Mouse (Mus musculus) stomach, embryonic 15.5 days (tissue): ENCODE results near the gene Ldlrad3. TPM values are rescaled to one million over a fixed set of nuclear protein-coding genes. Genes with fewer than 3 reads are reported as not detected.

Source experiments
- ATAC-seq: fragments of 200-750 bp; cut with Nextera tagmentation; 2 replicates; pipeline ENCODE4 v1.8.0; 2017; ENCODE audit warnings: low read depth, moderate number of reproducible peaks, moderate TSS enrichment; ENCODE audit not compliant: insufficient read depth, low FRiP score
- H3K27ac ChIP-seq: fragments of 300-500 bp; sonication (generic); 2 replicates; pipeline ENCODE4 v1.5.1; 2015; ENCODE audit warnings: mild to moderate bottlenecking, inconsistent platforms
- H3K27me3 ChIP-seq: fragments of 300-500 bp; sonication (generic); replicated peaks from 2 replicates; pipeline ENCODE4 v1.6.1; 2015; ENCODE audit warnings: inconsistent platforms
- H3K36me3 ChIP-seq: fragments of 300-500 bp; sonication (generic); 2 replicates; pipeline ENCODE4 v1.6.1; 2015; ENCODE audit warnings: inconsistent platforms
- H3K4me1 ChIP-seq: fragments of 300-500 bp; sonication (generic); 2 replicates; pipeline ENCODE4 v1.6.1; 2015; ENCODE audit warnings: inconsistent platforms
- H3K4me2 ChIP-seq: fragments of 300-500 bp; sonication (generic); 2 replicates; pipeline ENCODE4 v1.6.1; 2015; ENCODE audit warnings: mild to moderate bottlenecking, inconsistent platforms
- H3K4me3 ChIP-seq: fragments of 300-500 bp; sonication (generic); replicated peaks from 2 replicates; pipeline ENCODE4 v1.5.1; 2015; ENCODE audit warnings: inconsistent platforms
- H3K9ac ChIP-seq: fragments of 300-500 bp; sonication (generic); 2 replicates; pipeline ENCODE4 v1.6.1; 2015; ENCODE audit warnings: inconsistent platforms
- H3K9me3 ChIP-seq: fragments of 300-500 bp; sonication (generic); 2 replicates; pipeline ENCODE4 v1.6.1; 2016; ENCODE audit warnings: inconsistent platforms
- WGBS: fragments of 180-500 bp; shearing (Covaris S2); methylation state at CpG from one replicate; pipeline ENCODE4 v1.1.7; 2015; 5-methylcytosine and 5-hydroxymethylcytosine counted together
- polyA plus RNA-seq: library from polyadenylated mRNA; unstranded; fragments of >200 nt; fragmentation: Nextera tagmentation; extraction: Ambion mirVana; gene quantifications from 2 replicates; pipeline ENCODE4 v1.2.1, GENCODE M21; 2015

Ldlrad3 gene
- polyA plus RNA-seq, 1 experiment from 2014 or later = 39.1 TPM

- Histone ChIP-seq H3K27me3 (no peaks in the 10 kb centered on the region), H3K4me3 (no peak overlapping the region), H3K27ac (no peak overlapping the region), H3K36me3 (no peaks in the 10 kb centered on the region), H3K4me1 (peaks cover 30% of the 10 kb centered on the region), H3K9ac (no peak overlapping the region), H3K9me3 (no peaks in the 10 kb centered on the region), H3K4me2 (no peak overlapping the region)
- no peak; the same call in 1 of the 2 replicates for ATAC-seq
- WGBS = 40% methylated on average over 11 of the region's 11 CpGs
Observed at GRCm38 (mm10) chr2:101998911-101999572, 187.1 kb downstream of the Ldlrad3 start.

- Histone ChIP-seq H3K4me1 (peaks cover 10% of the 10 kb centered on the region; the same call in 1 of the 2 replicates), H3K9ac (no peak overlapping the region), H3K27ac (no peak overlapping the region), H3K36me3 (no peaks in the 10 kb centered on the region), H3K27me3 (no peaks in the 10 kb centered on the region), H3K4me2 (no peak overlapping the region), H3K9me3 (no peaks in the 10 kb centered on the region), H3K4me3 (no peak overlapping the region)
- 74% methylated on average over 11 of the region's 11 CpGs for WGBS
- ATAC-seq = no peak
Observed at GRCm38 (mm10) chr2:101997013-101997412, 189.2 kb downstream of the Ldlrad3 start.

- no peaks in the 10 kb centered on the region for H3K9me3 ChIP-seq
- no peaks in the 10 kb centered on the region for H3K36me3 ChIP-seq
- H3K4me1 ChIP-seq = 0 out of 2 replicates have a peak, but pooled peaks cover 3% of the 10 kb centered on the region
- no peak overlapping the region for H3K4me2 ChIP-seq
- WGBS = 76% methylated on average over 9 of the region's 9 CpGs
- H3K27me3 ChIP-seq = no peaks in the 10 kb centered on the region
- H3K4me3 ChIP-seq = no peak overlapping the region
- no peak overlapping the region for H3K9ac ChIP-seq
- ATAC-seq = no peak
- no peak overlapping the region for H3K27ac ChIP-seq
Observed at GRCm38 (mm10) chr2:101992574-101993310, 193.4 kb downstream of the Ldlrad3 start.

GRCm38 (mm10) chr2:101991726-101992125 lies 194.5 kb downstream of the Ldlrad3 start:
- H3K9me3 ChIP-seq = no peaks in the 10 kb centered on the region
- no peaks in the 10 kb centered on the region for H3K27me3 ChIP-seq
- WGBS = 75% methylated on average over 2 of the region's 2 CpGs
- no peaks in the 10 kb centered on the region for H3K4me1 ChIP-seq
- H3K9ac ChIP-seq = no peak overlapping the region
- ATAC-seq = no peak
- no peak overlapping the region for H3K4me2 ChIP-seq
- H3K27ac ChIP-seq = no peak overlapping the region
- no peaks in the 10 kb centered on the region for H3K36me3 ChIP-seq
- no peak overlapping the region for H3K4me3 ChIP-seq

GRCm38 (mm10) chr2:101986344-101987087 lies 199.7 kb downstream of the Ldlrad3 start:
- Histone ChIP-seq H3K4me3 (no peak overlapping the region), H3K4me2 (no peak overlapping the region), H3K36me3 (no peaks in the 10 kb centered on the region), H3K9ac (no peak overlapping the region), H3K27me3 (no peaks in the 10 kb centered on the region), H3K9me3 (no peaks in the 10 kb centered on the region), H3K4me1 (no peaks in the 10 kb centered on the region), H3K27ac (no peak overlapping the region)
- no peak for ATAC-seq
- WGBS = 66% methylated on average over 3 of the region's 3 CpGs

- no peak overlapping the region for H3K4me2 ChIP-seq
- WGBS = 82% methylated on average over 9 of the region's 9 CpGs
- no peak overlapping the region for H3K27ac ChIP-seq
- H3K9ac ChIP-seq = no peak overlapping the region
- peaks cover 6% of the 10 kb centered on the region for H3K4me1 ChIP-seq
- no peak for ATAC-seq
- no peaks in the 10 kb centered on the region for H3K36me3 ChIP-seq
- no peaks in the 10 kb centered on the region for H3K9me3 ChIP-seq
- H3K27me3 ChIP-seq = no peaks in the 10 kb centered on the region
- H3K4me3 ChIP-seq = no peak overlapping the region
Observed at GRCm38 (mm10) chr2:101983853-101984543, 202.2 kb downstream of the Ldlrad3 start.

- no peak overlapping the region for H3K9ac ChIP-seq
- no peak for ATAC-seq
- H3K4me1 ChIP-seq = peaks cover 11% of the 10 kb centered on the region
- H3K9me3 ChIP-seq = no peaks in the 10 kb centered on the region
- H3K4me3 ChIP-seq = no peak overlapping the region
- 48% methylated on average over 15 of the region's 15 CpGs for WGBS
- H3K4me2 ChIP-seq = no peak overlapping the region
- no peaks in the 10 kb centered on the region for H3K27me3 ChIP-seq
- H3K36me3 ChIP-seq = no peaks in the 10 kb centered on the region
- no peak overlapping the region for H3K27ac ChIP-seq
Observed at GRCm38 (mm10) chr2:101983082-101983852, 202.9 kb downstream of the Ldlrad3 start.

GRCm38 (mm10) chr2:101981964-101982498 lies 204.2 kb downstream of the Ldlrad3 start:
- H3K36me3 ChIP-seq = no peaks in the 10 kb centered on the region
- 84% methylated on average over 6 of the region's 6 CpGs for WGBS
- H3K4me1 ChIP-seq = peaks cover 11% of the 10 kb centered on the region
- H3K27me3 ChIP-seq = no peaks in the 10 kb centered on the region
- H3K9ac ChIP-seq = no peak overlapping the region
- H3K4me2 ChIP-seq = no peak overlapping the region
- H3K4me3 ChIP-seq = no peak overlapping the region
- no peak for ATAC-seq
- H3K27ac ChIP-seq = no peak overlapping the region
- no peaks in the 10 kb centered on the region for H3K9me3 ChIP-seq

- no peaks in the 10 kb centered on the region for H3K9me3 ChIP-seq
- no peak overlapping the region for H3K27ac ChIP-seq
- ATAC-seq = no peak
- no peaks in the 10 kb centered on the region for H3K36me3 ChIP-seq
- WGBS = 83% methylated on average over 2 of the region's 2 CpGs
- no peaks in the 10 kb centered on the region for H3K27me3 ChIP-seq
- no peak overlapping the region for H3K4me2 ChIP-seq
- H3K4me1 ChIP-seq = peaks cover 11% of the 10 kb centered on the region
- H3K4me3 ChIP-seq = no peak overlapping the region
- H3K9ac ChIP-seq = no peak overlapping the region
Observed at GRCm38 (mm10) chr2:101981211-101981610, 205.0 kb downstream of the Ldlrad3 start.

- Histone ChIP-seq H3K27ac (no peak overlapping the region), H3K9ac (no peak overlapping the region), H3K4me2 (no peak overlapping the region), H3K9me3 (no peaks in the 10 kb centered on the region), H3K4me1 (peaks cover 11% of the 10 kb centered on the region), H3K27me3 (no peaks in the 10 kb centered on the region), H3K36me3 (no peaks in the 10 kb centered on the region), H3K4me3 (no peak overlapping the region)
- 83% methylated on average over 8 of the region's 8 CpGs for WGBS
- ATAC-seq = no peak
Observed at GRCm38 (mm10) chr2:101980456-101980947, 205.7 kb downstream of the Ldlrad3 start.
